Mouse (Mus musculus) spleen, postnatal 14 days (tissue): ENCODE results near the gene Gm45753.
"Not testable (repeated sequence)": the region's sequence is repeated elsewhere in the genome, so short reads cannot be mapped to it uniquely, and the experiment has no call there.

Experiments used
- DNase-seq, 2 experiments: peaks; one replicate each; pipeline ENCODE4 v3.0.0; 2021 to 2022; ENCODE audit warnings: low spot score in 2 of 2

The Gm45753 gene

GRCm38 (mm10) chr8:45308366-45308765 is at the start of gene Gm45753:
TSS of gene Gm45753 (minus strand) at chr8:45308466.
- DNase-seq = no peak

GRCm38 (mm10) chr8:45355809-45356208 is 47.5 kb upstream of the Gm45753 start:
- no peak for DNase-seq

GRCm38 (mm10) chr8:45345031-45345430 is 36.8 kb upstream of the Gm45753 start:
- DNase-seq = peak in 1 of 2 experiments; percentile 41

- no peak for DNase-seq
These were observed 36.0 kb upstream of the Gm45753 start for GRCm38 (mm10) chr8:45344298-45344697.

GRCm38 (mm10) chr8:45341630-45342628 is 33.7 kb upstream of the Gm45753 start:
- DNase-seq = no peak

- no peak for DNase-seq
These were observed 25.2 kb upstream of the Gm45753 start for GRCm38 (mm10) chr8:45333493-45333892.

GRCm38 (mm10) chr8:45332685-45333409 is 24.6 kb upstream of the Gm45753 start, which contains the start of gene Cyp4v3:
TSS of gene Cyp4v3 (minus strand) at chr8:45333216.
- DNase-seq = peak; percentile 20 to 42

- DNase-seq = no peak
These were observed 22.6 kb upstream of the Gm45753 start for GRCm38 (mm10) chr8:45330856-45331255.

- DNase-seq = no peak
These were observed 21.1 kb upstream of the Gm45753 start for GRCm38 (mm10) chr8:45329206-45329980.

- DNase-seq = not testable (repeated sequence)
These were observed 18.8 kb upstream of the Gm45753 start for GRCm38 (mm10) chr8:45327076-45327475.

GRCm38 (mm10) chr8:45324151-45324550 is 15.9 kb upstream of the Gm45753 start:
- DNase-seq = no peak

GRCm38 (mm10) chr8:45321365-45321764 is 13.1 kb upstream of the Gm45753 start:
- DNase-seq = no peak

GRCm38 (mm10) chr8:45320930-45321329 is 12.7 kb upstream of the Gm45753 start:
- no peak for DNase-seq

- no peak for DNase-seq
These were observed 2.7 kb upstream of the Gm45753 start for GRCm38 (mm10) chr8:45310967-45311366.

GRCm38 (mm10) chr8:45305479-45305878 is 2.8 kb downstream of the Gm45753 start:
- DNase-seq = no peak

- DNase-seq = no peak
These were observed 3.9 kb downstream of the Gm45753 start for GRCm38 (mm10) chr8:45304354-45304753.

GRCm38 (mm10) chr8:45302390-45302789 is 5.9 kb downstream of the Gm45753 start:
- DNase-seq = no peak

GRCm38 (mm10) chr8:45295276-45295675 is 13.0 kb downstream of the Gm45753 start:
- DNase-seq = no peak

GRCm38 (mm10) chr8:45294687-45295086 is 13.6 kb downstream of the Gm45753 start, which contains the start of gene Klkb1:
TSS of gene Klkb1 (minus strand) at chr8:45294859.
- no peak for DNase-seq

GRCm38 (mm10) chr8:45291790-45292189 is 16.5 kb downstream of the Gm45753 start:
- no peak for DNase-seq

GRCm38 (mm10) chr8:45281630-45282029 is 26.6 kb downstream of the Gm45753 start:
- no peak for DNase-seq

GRCm38 (mm10) chr8:45277453-45277852 is 30.8 kb downstream of the Gm45753 start:
- DNase-seq = no peak
